Mouse (Mus musculus): ENCODE results near the gene Fubp3. TPM values are rescaled to one million over a fixed set of nuclear protein-coding genes. Genes with fewer than 3 reads are reported as not detected.
A peak's percentile ranks its signal among the peaks of the same experiment; 100 is the strongest.

Fubp3 gene
- polyA plus RNA-seq, 1 experiment from 2014 or later = 59.6 TPM

DNA sequence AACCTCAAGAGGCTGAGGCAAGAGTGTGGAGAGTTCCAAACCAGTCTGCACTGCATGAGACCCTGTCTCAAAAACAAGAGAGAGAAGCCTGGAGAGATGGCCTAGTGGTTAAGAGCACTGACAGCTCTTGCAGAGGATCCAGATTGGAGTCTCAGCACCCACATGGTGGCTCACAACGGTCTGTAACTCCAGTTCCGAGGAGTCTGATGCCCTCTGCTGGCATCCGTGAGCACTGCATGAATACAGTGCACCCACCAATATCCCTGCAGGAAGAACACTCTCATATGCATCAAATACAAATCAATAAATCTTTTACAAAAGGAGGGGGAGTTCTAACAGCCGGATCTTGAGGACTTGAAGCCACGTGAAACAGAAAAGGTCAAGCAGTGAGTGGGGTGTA is 17.8 kb upstream of the Fubp3 start:
- no peaks in the 10 kb centered on the region for H3K4me1 ChIP-seq (replicated peaks)
- no peak for ATAC-seq (ENCODE audit: insufficient number of reproducible peaks, low FRiP score)
- H3K9ac ChIP-seq = no peak overlapping the region
- no peak overlapping the region for H3K4me2 ChIP-seq
- no peak overlapping the region for H3K4me3 ChIP-seq
- 74% methylated on average over 5 of the region's 5 CpGs for WGBS
- peaks cover 10% of the 10 kb centered on the region for H3K9me3 ChIP-seq (replicated peaks)
- H3K36me3 ChIP-seq = no peaks in the 10 kb centered on the region
- no peaks in the 10 kb centered on the region for H3K27me3 ChIP-seq (replicated peaks)
- H3K27ac ChIP-seq (ENCODE audit: poor library complexity, severe bottlenecking) = no peak overlapping the region

DNA sequence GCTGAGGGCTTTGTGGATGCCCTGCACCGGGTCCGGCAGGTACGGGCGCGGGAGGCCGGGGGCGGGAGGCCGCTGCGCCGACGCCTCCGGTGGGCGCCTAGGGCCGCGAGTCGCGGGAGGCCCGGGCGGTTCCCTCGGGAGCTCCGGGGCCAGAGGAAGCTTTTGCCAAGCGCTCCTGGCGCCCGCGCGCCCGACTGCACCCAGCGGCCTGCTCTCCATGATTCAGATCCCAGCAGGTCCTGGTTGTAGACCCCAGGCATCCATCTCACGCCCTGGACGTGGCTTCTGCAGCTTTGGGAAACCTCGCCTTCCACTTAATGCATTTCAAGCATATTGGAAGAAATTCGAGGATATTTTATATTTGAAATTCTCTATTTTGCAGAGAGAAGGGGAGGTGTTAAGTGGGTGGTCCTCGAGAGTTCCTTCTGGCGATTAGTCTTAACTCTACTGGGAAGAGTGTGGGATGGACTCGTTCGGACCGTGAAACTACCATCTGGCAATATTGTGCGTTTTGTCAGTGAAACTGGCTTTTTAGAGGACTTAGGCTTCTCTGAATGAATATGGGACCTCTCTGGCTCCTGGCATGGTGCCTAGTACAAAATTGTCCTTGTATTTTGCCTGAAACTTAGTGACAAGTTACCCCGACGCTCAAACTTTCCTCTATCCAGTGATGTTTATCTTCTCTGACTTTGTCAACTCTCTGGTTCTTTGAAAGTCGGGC is 624 bp downstream of the Fubp3 start:
- H3K4me2 ChIP-seq = peak overlapping the region; percentile 95
- peak overlapping the region; percentile 65 for H3K27ac ChIP-seq (ENCODE audit: poor library complexity, severe bottlenecking)
- H3K9me3 ChIP-seq (replicated peaks) = no peaks in the 10 kb centered on the region
- H3K4me1 ChIP-seq (replicated peaks) = peaks cover 15% of the 10 kb centered on the region
- H3K27me3 ChIP-seq (replicated peaks) = no peaks in the 10 kb centered on the region
- peak; percentile 51 for ATAC-seq (ENCODE audit: insufficient number of reproducible peaks, low FRiP score)
- H3K4me3 ChIP-seq = peak overlapping the region; percentile 80
- H3K36me3 ChIP-seq = peaks cover 9% of the 10 kb centered on the region; the same call in 1 of the 2 replicates
- 1% methylated on average over 39 of the region's 41 CpGs for WGBS
- H3K9ac ChIP-seq = peak overlapping the region; percentile 98

DNA sequence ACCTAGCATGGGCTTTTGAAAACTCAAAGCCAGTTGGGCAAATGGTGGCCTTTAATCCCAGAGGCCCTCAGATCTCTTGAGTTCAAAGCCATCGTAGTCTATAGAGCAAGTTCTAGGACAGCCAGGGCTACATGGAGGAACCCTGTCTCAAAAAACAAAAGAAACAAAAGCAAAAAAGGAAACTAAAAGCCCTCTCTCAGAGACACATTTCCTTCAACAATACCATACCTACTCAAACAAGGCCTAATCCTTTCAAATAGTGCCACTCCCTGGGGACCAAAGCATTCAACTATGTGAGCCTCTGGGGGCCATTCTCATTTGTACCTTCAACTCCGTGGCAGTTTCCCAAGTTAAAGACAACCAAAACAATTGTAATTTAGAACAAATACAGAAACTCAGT is 9.2 kb downstream of the Fubp3 start:
- Histone ChIP-seq H3K9me3 (replicated peaks) (no peaks in the 10 kb centered on the region), H3K36me3 (peaks cover 50% of the 10 kb centered on the region), H3K27ac (ENCODE audit: poor library complexity, severe bottlenecking) (no peak overlapping the region), H3K4me3 (no peak overlapping the region), H3K4me1 (replicated peaks) (0 out of 2 replicates have a peak, but pooled peaks cover 2% of the 10 kb centered on the region), H3K27me3 (replicated peaks) (no peaks in the 10 kb centered on the region), H3K9ac (no peak overlapping the region), H3K4me2 (no peak overlapping the region)
- ATAC-seq (ENCODE audit: insufficient number of reproducible peaks, low FRiP score) = no peak
- WGBS = 85% methylated on average over 2 of the region's 2 CpGs

DNA sequence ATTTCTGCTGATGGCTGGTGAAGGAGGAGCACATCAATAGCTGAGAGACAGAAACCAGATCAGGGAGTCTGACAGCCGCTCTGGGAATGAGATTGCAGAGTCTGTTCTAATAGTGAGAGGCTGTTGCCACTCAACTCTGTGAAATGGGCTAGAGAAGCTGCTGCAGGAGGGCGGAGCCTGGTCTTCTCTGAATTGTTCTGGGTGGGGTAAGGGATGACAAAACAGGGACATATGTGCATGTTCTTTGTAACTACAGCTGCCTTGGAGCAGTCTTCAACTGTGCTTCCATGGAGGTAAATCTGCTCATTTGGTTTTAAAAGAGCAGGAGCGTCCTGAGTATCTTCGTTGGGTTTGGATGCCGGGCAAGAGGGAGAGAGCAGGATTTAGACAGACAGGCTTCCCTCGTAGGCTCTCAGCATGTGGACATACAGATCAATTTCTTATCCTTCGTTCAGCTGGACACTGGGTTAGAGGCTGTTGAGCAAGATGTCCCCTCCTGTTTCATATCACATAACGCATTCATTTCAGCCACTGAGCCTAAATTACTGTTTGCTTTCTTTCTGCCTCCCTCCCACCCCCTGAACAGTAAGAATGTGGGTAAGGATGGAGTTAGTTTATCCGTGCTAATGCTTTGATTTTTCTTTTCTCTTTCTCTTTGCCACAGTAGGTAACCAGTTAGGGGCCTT is 19.5 kb downstream of the Fubp3 start:
- WGBS = 73% methylated on average over 9 of the region's 9 CpGs
- Histone ChIP-seq H3K4me3 (no peak overlapping the region), H3K4me2 (no peak overlapping the region), H3K9ac (0 out of 2 replicates have a peak overlapping the region, but pooled peaks have one; percentile 26), H3K4me1 (replicated peaks) (peaks cover 48% of the 10 kb centered on the region), H3K36me3 (peaks cover 48% of the 10 kb centered on the region), H3K9me3 (replicated peaks) (no peaks in the 10 kb centered on the region), H3K27ac (ENCODE audit: poor library complexity, severe bottlenecking) (no peak overlapping the region), H3K27me3 (replicated peaks) (no peaks in the 10 kb centered on the region)
- no peak for ATAC-seq (ENCODE audit: insufficient number of reproducible peaks, low FRiP score)

DNA sequence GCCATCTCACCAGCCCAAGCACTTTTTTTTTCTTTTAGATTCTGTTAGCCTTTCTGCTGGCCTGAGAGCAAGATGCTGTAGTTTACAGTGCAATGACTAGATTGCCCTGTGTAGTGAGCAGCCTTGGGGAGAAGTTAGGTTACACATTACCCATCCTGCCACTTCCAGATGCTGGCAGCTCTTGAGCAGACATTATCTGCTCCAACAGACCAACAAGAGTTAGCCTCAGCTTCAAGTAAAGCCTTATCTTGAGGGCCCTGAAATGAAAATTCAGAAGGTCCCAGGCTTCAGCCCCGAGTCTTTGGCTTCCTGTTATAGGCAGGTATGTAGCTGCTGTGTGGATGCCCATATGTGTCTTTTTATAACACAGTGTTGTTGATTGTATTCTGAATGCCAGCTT is 35.1 kb downstream of the Fubp3 start:
- no peaks in the 10 kb centered on the region for H3K27me3 ChIP-seq (replicated peaks)
- H3K36me3 ChIP-seq = peaks cover 92% of the 10 kb centered on the region
- H3K9ac ChIP-seq = no peak overlapping the region
- no peak overlapping the region for H3K4me3 ChIP-seq
- WGBS = 43% methylated on average over 1 of the region's 1 CpGs
- H3K9me3 ChIP-seq (replicated peaks) = no peaks in the 10 kb centered on the region
- H3K4me1 ChIP-seq (replicated peaks) = 0 out of 2 replicates have a peak, but pooled peaks cover 5% of the 10 kb centered on the region
- no peak overlapping the region for H3K4me2 ChIP-seq
- H3K27ac ChIP-seq (ENCODE audit: poor library complexity, severe bottlenecking) = no peak overlapping the region
- no peak for ATAC-seq (ENCODE audit: insufficient number of reproducible peaks, low FRiP score)

DNA sequence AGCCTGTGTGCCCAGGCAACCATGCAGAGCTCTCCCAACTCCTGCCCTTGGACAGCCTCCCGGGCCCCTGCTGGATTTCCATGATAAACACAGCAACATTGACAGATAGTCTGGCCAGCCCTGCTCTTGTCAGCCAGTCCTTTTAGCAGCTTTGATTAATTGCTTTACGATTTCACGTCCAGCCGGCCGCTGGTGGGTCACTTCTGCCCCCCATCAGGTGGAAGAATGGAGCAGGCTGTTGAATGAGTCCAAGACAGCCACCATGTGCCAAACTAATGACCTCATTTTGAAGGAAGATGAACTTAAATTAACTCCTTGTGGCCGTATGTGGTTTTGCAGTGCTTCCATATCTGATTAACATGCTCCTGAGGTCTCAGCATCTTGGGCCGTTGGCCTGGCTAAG is 37.4 kb downstream of the Fubp3 start:
- Histone ChIP-seq H3K36me3 (peaks cover 96% of the 10 kb centered on the region), H3K9me3 (replicated peaks) (no peaks in the 10 kb centered on the region), H3K4me1 (replicated peaks) (0 out of 2 replicates have a peak, but pooled peaks cover 5% of the 10 kb centered on the region), H3K4me3 (no peak overlapping the region), H3K27ac (ENCODE audit: poor library complexity, severe bottlenecking) (no peak overlapping the region), H3K4me2 (no peak overlapping the region), H3K9ac (no peak overlapping the region), H3K27me3 (replicated peaks) (no peaks in the 10 kb centered on the region)
- WGBS = 47% methylated on average over 7 of the region's 7 CpGs
- ATAC-seq (ENCODE audit: insufficient number of reproducible peaks, low FRiP score) = no peak

DNA sequence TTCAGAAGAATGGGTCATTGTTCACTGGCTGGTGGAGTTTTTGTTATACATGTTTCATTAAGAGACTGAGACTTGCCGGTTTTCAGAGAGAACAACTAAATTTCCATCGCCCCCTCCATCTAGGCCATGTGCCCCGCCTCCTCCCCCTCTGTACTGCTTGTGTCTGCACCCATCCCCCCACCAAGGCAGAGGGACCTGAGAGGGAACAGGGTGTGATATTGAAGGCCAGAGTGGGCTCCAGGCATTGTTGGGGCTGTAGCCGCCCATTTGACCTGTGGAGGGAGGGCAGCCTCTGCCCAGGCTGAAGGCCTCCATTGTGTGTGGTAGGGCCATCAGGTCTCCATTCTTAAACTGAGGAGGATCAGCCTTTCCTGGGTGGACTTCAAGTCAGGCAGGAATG is 38.5 kb downstream of the Fubp3 start:
- Histone ChIP-seq H3K27me3 (replicated peaks) (no peaks in the 10 kb centered on the region), H3K27ac (ENCODE audit: poor library complexity, severe bottlenecking) (no peak overlapping the region), H3K9me3 (replicated peaks) (no peaks in the 10 kb centered on the region), H3K9ac (no peak overlapping the region), H3K4me3 (no peak overlapping the region), H3K36me3 (peaks cover 96% of the 10 kb centered on the region), H3K4me1 (replicated peaks) (0 out of 2 replicates have a peak, but pooled peaks cover 5% of the 10 kb centered on the region), H3K4me2 (no peak overlapping the region)
- WGBS = 76% methylated on average over 4 of the region's 4 CpGs
- ATAC-seq (ENCODE audit: insufficient number of reproducible peaks, low FRiP score) = no peak

DNA sequence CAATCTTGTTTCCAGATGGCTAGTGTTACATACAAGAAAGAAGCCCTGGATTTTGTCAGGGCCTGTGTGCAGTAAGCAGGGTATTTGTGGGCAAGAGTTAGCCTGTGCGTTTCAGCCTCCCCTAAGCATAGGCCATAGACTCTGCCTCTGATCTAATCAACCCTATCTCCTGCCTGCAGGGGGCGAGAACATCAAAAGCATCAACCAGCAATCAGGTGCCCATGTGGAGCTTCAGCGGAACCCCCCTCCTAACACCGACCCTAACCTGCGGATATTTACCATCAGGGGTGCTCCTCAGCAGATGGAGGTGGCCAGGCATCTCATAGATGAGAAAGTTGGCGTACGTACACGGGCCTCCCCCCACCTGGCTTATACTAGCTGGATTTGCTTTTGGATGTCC is 38.9 kb downstream of the Fubp3 start:
- Histone ChIP-seq H3K4me3 (no peak overlapping the region), H3K27me3 (replicated peaks) (no peaks in the 10 kb centered on the region), H3K27ac (ENCODE audit: poor library complexity, severe bottlenecking) (no peak overlapping the region), H3K9me3 (replicated peaks) (no peaks in the 10 kb centered on the region), H3K9ac (no peak overlapping the region), H3K4me1 (replicated peaks) (0 out of 2 replicates have a peak, but pooled peaks cover 5% of the 10 kb centered on the region), H3K36me3 (peaks cover 93% of the 10 kb centered on the region), H3K4me2 (no peak overlapping the region)
- ATAC-seq (ENCODE audit: insufficient number of reproducible peaks, low FRiP score) = no peak
- 86% methylated on average over 8 of the region's 8 CpGs for WGBS

DNA sequence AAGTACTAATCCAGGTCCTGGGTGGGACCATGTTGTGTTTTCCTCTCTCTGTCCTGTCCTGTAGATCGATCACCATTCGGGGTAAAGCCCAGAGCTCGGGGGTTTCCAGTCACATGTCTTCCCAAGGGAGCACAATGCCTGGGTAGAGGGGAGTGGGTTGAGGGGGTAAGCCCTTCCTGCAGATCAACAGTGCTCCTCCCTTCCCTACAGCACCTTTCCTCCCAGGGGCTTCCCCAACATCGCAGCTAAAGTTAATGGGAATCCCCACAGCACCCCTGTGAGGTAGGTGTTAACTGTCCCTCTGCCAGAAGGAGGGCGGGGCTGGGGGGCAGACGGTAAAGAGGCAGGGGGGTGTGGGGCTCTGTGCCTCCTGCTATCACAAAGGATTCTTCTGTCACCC is 40.2 kb downstream of the Fubp3 start:
- H3K4me3 ChIP-seq = no peak overlapping the region
- H3K27me3 ChIP-seq (replicated peaks) = no peaks in the 10 kb centered on the region
- no peaks in the 10 kb centered on the region for H3K9me3 ChIP-seq (replicated peaks)
- ATAC-seq (ENCODE audit: insufficient number of reproducible peaks, low FRiP score) = no peak
- peaks cover 86% of the 10 kb centered on the region for H3K36me3 ChIP-seq
- WGBS = 77% methylated on average over 6 of the region's 6 CpGs
- no peak overlapping the region for H3K9ac ChIP-seq
- no peak overlapping the region for H3K4me2 ChIP-seq
- no peak overlapping the region for H3K27ac ChIP-seq (ENCODE audit: poor library complexity, severe bottlenecking)
- H3K4me1 ChIP-seq (replicated peaks) = 0 out of 2 replicates have a peak, but pooled peaks cover 5% of the 10 kb centered on the region

DNA sequence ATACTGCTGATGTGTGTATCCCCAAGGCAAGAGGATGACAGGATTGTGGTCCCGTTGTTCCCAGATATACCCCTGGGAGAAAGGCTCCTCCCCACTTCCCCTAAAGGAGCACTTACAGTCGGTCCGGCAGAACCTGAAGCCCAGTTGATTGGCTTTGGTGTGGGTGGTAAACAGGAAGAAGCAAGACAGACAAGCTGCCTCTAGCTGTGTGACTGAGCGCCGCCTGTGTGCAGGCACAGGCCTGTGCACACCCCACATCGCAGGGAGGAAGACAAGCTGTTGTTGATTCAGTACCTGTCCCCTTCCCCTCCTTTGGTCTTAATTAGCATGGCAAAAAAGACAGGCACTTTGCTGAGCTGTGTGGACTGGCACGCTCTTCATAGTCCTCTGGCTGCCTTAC is 41.3 kb downstream of the Fubp3 start:
- WGBS = 80% methylated on average over 7 of the region's 7 CpGs
- no peaks in the 10 kb centered on the region for H3K9me3 ChIP-seq (replicated peaks)
- H3K4me2 ChIP-seq = no peak overlapping the region
- H3K4me3 ChIP-seq = no peak overlapping the region
- H3K27me3 ChIP-seq (replicated peaks) = no peaks in the 10 kb centered on the region
- H3K4me1 ChIP-seq (replicated peaks) = 0 out of 2 replicates have a peak, but pooled peaks cover 5% of the 10 kb centered on the region
- no peak for ATAC-seq (ENCODE audit: insufficient number of reproducible peaks, low FRiP score)
- no peak overlapping the region for H3K9ac ChIP-seq
- H3K36me3 ChIP-seq = peaks cover 84% of the 10 kb centered on the region
- no peak overlapping the region for H3K27ac ChIP-seq (ENCODE audit: poor library complexity, severe bottlenecking)

DNA sequence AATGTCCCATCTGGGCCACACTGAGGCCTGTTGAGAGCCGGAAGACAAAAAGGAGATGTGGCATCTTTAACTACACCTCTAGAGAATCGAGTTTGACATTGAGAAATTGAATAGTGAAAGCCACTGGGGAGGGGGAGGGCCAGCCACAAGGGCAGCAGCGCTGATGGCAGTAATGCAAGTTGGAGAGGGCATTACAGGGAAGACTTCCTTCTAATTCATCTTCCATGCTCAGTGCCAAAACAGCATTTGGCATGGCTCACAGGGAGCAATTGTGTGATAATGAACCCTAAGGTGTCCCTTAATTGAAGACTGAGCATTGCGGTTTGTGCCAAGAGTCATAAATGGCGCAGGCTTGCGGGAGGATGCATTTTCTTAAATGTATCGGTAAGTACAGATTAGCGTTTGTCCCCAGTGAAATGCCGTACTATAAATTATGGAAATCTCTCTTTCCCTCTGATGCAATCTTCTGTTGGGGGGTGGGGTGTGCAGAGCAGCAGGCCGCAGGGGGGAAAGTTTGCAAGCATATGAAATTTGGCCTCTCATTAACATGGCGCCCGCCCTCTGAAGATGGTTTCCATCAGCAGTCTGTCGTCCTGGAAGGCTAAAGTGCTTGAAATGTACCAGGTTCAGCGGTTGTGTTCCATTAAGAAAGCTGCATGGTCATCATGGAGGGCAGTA is 46.2 kb downstream of the Fubp3 start:
- H3K4me1 ChIP-seq (replicated peaks) = peaks cover 7% of the 10 kb centered on the region; the same call in 1 of the 2 replicates
- no peak overlapping the region for H3K4me2 ChIP-seq
- no peak overlapping the region for H3K27ac ChIP-seq (ENCODE audit: poor library complexity, severe bottlenecking)
- H3K27me3 ChIP-seq (replicated peaks) = no peaks in the 10 kb centered on the region
- ATAC-seq (ENCODE audit: insufficient number of reproducible peaks, low FRiP score) = no peak
- no peak overlapping the region for H3K4me3 ChIP-seq
- no peaks in the 10 kb centered on the region for H3K9me3 ChIP-seq (replicated peaks)
- H3K9ac ChIP-seq = no peak overlapping the region
- peaks cover 38% of the 10 kb centered on the region for H3K36me3 ChIP-seq
- 87% methylated on average over 14 of the region's 14 CpGs for WGBS
